Mouse (Mus musculus) CH12.LX (cell line): ENCODE measurements around the gene Sema6d.

Source experiments
- CHD2 ChIP-seq: IDR thresholded peaks from 2 replicates; pipeline ENCODE4 v1.6.1; 2011; ENCODE audit warnings: low read length, improper control_type of control experiment
- CTCF ChIP-seq, 2 experiments: IDR thresholded peaks in 1 of 2; conservative IDR thresholded peaks in 1 of 2; 2 replicates each; pipeline ENCODE4 v1.5.1; 2011 to 2012; ENCODE audit warnings: low read depth in 2 of 2, low read length in 2 of 2, improper control_type of control experiment in 1 of 2, inconsistent platforms in 1 of 2, mild to moderate bottlenecking in 1 of 2, moderate library complexity in 1 of 2
- IRF4 ChIP-seq: IDR thresholded peaks from 2 replicates; pipeline ENCODE4 v1.6.1; 2014; ENCODE audit warnings: low read depth, mild to moderate bottlenecking, inconsistent platforms, low read length, improper control_type of control experiment
- MEF2A ChIP-seq: IDR thresholded peaks from 2 replicates; pipeline ENCODE4 v1.6.1; 2014; ENCODE audit warnings: low read depth, mild to moderate bottlenecking, inconsistent platforms, low read length, improper control_type of control experiment, borderline replicate concordance
- NELFE ChIP-seq: IDR thresholded peaks from 2 replicates; pipeline ENCODE4 v1.6.1; 2011; ENCODE audit warnings: low read depth, low read length, improper control_type of control experiment
- POLR2A ChIP-seq: IDR thresholded peaks from 2 replicates; pipeline ENCODE4 v1.6.1; 2011; ENCODE audit warnings: low read depth, mild to moderate bottlenecking, improper control_type of control experiment, low read length
- POLR2AphosphoS2 ChIP-seq: IDR thresholded peaks from 2 replicates; pipeline ENCODE4 v1.6.1; 2011; ENCODE audit warnings: low read depth, low read length, improper control_type of control experiment
- SIN3A ChIP-seq: IDR thresholded peaks from 2 replicates; pipeline ENCODE4 v1.6.1; 2012; ENCODE audit warnings: low read length, improper control_type of control experiment, inconsistent platforms

- TF ChIP-seq POLR2A (no peak), SIN3A (no peak), NELFE (no peak), POLR2AphosphoS2 (no peak), CHD2 (no peak), CTCF (conservative IDR thresholded peaks at IDR 0.05 in 1 of 2, IDR thresholded peaks at IDR 0.05 in 1 of 2; ENCODE audit: low read depth in 2 of 2, low read length in 2 of 2) (no peak), MEF2A (no peak), IRF4 (no peak)
Measured at GRCm38 (mm10) chr2:124641194-124641558, 551.4 kb downstream of the Sema6d start.
